Mouse (Mus musculus): ENCODE data around the gene Foxr1.
"Not testable (repeated sequence)": the region's sequence is repeated elsewhere in the genome, so short reads cannot be mapped to it uniquely, and the experiment has no call there.

Foxr1 gene

GRCm38 (mm10) chr9:44412781-44413180, 28.2 kb downstream of the Foxr1 start:
- DNase-seq: no peak

- DNase-seq: no peak
Observed at GRCm38 (mm10) chr9:44412306-44412705, 28.6 kb downstream of the Foxr1 start.

- DNase-seq: no peak
Observed at GRCm38 (mm10) chr9:44411601-44412130, 29.3 kb downstream of the Foxr1 start.

- DNase-seq: no peak
Observed at GRCm38 (mm10) chr9:44410647-44411336, 30.1 kb downstream of the Foxr1 start.

- DNase-seq: not testable (repeated sequence)
Observed at GRCm38 (mm10) chr9:44408693-44409092, 32.2 kb downstream of the Foxr1 start.

GRCm38 (mm10) chr9:44407752-44408097, 33.2 kb downstream of the Foxr1 start:
- no peak for DNase-seq

- peak; percentile 92 for DNase-seq
Observed at GRCm38 (mm10) chr9:44406906-44407751, 33.8 kb downstream of the Foxr1 start, which contains the start of the genes Rps25 and Trappc4. Gene Rps25 (plus strand): TSS chr9:44407139. Gene Trappc4 (minus strand): TSS chr9:44407600.

GRCm38 (mm10) chr9:44405011-44405410, 35.9 kb downstream of the Foxr1 start:
- no peak for DNase-seq

GRCm38 (mm10) chr9:44401081-44401480, 39.9 kb downstream of the Foxr1 start:
- DNase-seq: no peak

GRCm38 (mm10) chr9:44399795-44400114, 41.2 kb downstream of the Foxr1 start:
- DNase-seq: no peak

GRCm38 (mm10) chr9:44399114-44399794, 41.7 kb downstream of the Foxr1 start:
- no peak for DNase-seq

- DNase-seq: no peak
Observed at GRCm38 (mm10) chr9:44398551-44398950, 42.4 kb downstream of the Foxr1 start.

- DNase-seq: no peak
Observed at GRCm38 (mm10) chr9:44398087-44398486, 42.8 kb downstream of the Foxr1 start.

GRCm38 (mm10) chr9:44396684-44397411, 44.1 kb downstream of the Foxr1 start, which contains the start of gene Slc37a4:
Gene Slc37a4 (plus strand): TSS chr9:44396852.
- peak; percentile 96 for DNase-seq

GRCm38 (mm10) chr9:44391466-44391865, 49.5 kb downstream of the Foxr1 start:
- peak; percentile 71 for DNase-seq

GRCm38 (mm10) chr9:44389273-44389672, 51.7 kb downstream of the Foxr1 start:
- peak; percentile 65 for DNase-seq

GRCm38 (mm10) chr9:44387221-44387620, 53.7 kb downstream of the Foxr1 start:
- DNase-seq: no peak

- DNase-seq: no peak
Observed at GRCm38 (mm10) chr9:44384596-44384995, 56.3 kb downstream of the Foxr1 start.
